Mouse (Mus musculus): ENCODE results near the gene Ntsr1. TPM values are rescaled to one million over a fixed set of nuclear protein-coding genes. Genes with fewer than 3 reads are reported as not detected.
A peak's percentile ranks its signal among the peaks of the same experiment; 100 is the strongest.

The Ntsr1 gene
- polyA plus RNA-seq, 1 experiment = 5.2 TPM

DNA sequence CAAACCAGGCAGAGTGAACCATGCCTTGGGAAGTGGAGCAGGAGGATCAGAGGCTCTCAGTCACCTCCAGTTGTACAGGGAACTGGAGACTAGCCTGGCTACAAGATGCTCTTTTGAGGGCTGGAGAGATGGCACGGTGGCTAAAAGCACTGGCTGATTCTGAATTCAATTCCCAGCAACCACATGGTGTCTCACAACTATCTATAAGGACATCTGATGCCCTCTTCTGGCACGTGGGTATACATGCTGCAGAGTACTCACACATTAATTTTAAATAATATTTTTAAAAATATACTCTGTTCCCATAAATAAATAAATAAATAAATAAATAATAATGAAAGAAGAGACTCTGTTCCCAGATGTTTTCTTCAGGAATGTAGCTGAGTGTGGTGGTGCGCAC, 55.4 kb downstream of the Ntsr1 start:
- DNase-seq (ENCODE audit: extremely low spot score in 1 of 2, low spot score in 1 of 2) = peak in 1 of 2 experiments; percentile 21

- no peak for DNase-seq (ENCODE audit: extremely low spot score in 1 of 2, low spot score in 1 of 2)
These were observed 56.7 kb downstream of the Ntsr1 start for GRCm38 (mm10) chr2:180556470-180556869.

DNA sequence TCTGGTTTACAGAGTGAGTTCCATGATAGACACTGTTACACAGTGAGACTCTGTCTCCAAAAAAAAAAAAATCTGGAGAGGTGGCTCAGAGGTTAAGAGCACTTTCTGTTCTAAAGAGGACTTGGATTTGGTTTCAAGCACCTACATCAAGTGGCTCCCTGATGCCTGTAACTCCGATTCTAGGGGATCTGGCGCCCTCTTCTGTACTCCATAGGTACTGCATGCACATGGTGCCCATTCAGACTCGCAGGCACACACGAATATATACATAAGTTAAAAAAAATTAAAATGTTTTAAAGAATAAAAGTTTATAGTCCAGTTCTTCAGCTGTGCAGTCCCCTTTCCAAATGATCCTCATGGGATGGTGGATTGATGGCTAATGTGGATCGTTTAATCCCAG, 60.5 kb downstream of the Ntsr1 start:
- no peak for DNase-seq (ENCODE audit: extremely low spot score in 1 of 2, low spot score in 1 of 2)

DNA sequence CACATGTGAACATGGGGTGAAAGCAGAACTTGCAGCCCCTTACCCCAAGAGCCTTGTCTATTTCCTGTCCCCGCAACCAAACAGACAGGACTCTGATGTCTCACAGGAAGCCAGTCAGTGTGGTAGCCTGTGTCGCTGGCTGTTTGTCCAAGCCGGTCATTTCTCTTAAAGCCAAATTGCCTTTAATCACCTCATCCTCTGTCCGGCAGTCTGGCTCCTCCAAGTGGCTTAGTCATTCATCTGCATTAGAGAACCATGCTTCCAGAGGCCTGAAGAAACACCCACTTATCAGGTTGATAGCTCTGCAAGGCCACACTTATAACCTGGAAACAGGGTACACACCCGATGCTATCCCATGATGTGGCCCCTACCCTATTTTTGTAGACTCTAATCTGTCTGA, 62.4 kb downstream of the Ntsr1 start:
- DNase-seq (ENCODE audit: extremely low spot score in 1 of 2, low spot score in 1 of 2) = no peak

- DNase-seq (ENCODE audit: extremely low spot score in 1 of 2, low spot score in 1 of 2) = no peak
These were observed 63.5 kb downstream of the Ntsr1 start for GRCm38 (mm10) chr2:180563296-180563695.

DNA sequence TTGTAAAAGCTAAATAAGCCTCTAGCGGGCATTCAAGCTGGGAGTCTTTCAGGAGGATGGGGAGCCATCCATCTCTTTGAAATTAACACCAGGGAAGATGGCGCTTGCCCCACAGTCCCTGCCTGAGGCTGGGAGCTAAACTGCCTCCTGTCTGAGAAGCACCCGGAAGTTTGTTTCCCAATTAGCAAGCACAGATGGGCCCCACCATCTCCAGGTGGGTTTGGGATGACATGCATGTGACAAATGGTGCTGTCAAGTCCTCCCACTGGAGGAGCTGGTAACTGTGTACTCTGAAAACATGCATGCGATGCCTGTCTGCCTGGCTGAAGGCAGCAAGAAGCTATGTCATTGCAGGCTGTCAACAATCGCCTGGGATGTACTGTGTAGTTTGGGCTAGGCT, 64.1 kb downstream of the Ntsr1 start:
- no peak for DNase-seq (ENCODE audit: extremely low spot score in 1 of 2, low spot score in 1 of 2)

GRCm38 (mm10) chr2:180566240-180566913, 66.6 kb downstream of the Ntsr1 start:
- no peak for DNase-seq (ENCODE audit: extremely low spot score in 1 of 2, low spot score in 1 of 2)

- peak in 1 of 2 experiments; percentile 16 for DNase-seq (ENCODE audit: extremely low spot score in 1 of 2, low spot score in 1 of 2)
These were observed 69.4 kb downstream of the Ntsr1 start for GRCm38 (mm10) chr2:180569028-180569643.

- no peak for DNase-seq (ENCODE audit: extremely low spot score in 1 of 2, low spot score in 1 of 2)
These were observed 76.7 kb downstream of the Ntsr1 start for GRCm38 (mm10) chr2:180576482-180576881.

- peak in 1 of 2 experiments; percentile 86 for DNase-seq (ENCODE audit: extremely low spot score in 1 of 2, low spot score in 1 of 2)
These were observed 78.9 kb downstream of the Ntsr1 start for GRCm38 (mm10) chr2:180578686-180579085.

DNA sequence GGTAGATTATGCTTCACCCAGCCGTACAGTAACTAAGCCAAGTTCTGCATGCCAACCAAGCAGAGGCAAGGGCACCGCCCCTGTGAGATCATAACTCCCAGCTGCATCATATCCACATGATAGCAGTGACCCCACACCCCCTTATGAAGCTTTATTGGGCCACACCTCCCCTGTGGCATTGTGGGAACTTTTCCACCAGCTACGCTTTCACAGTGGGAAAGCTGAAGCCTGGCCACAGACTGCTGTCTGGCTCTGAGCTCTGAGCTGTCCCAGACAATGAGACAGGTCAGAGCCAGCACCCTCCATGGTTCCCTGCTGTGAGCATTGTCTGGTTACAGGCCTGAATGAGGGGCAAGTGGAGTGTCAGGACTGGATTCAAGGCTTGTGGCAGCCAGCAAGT, 81.2 kb downstream of the Ntsr1 start, which contains the start of gene Mrgbp:
Gene Mrgbp, plus strand, starts transcription at position 303 of the 400 bp plus-strand sequence.
- no peak for DNase-seq (ENCODE audit: extremely low spot score in 1 of 2, low spot score in 1 of 2)

DNA sequence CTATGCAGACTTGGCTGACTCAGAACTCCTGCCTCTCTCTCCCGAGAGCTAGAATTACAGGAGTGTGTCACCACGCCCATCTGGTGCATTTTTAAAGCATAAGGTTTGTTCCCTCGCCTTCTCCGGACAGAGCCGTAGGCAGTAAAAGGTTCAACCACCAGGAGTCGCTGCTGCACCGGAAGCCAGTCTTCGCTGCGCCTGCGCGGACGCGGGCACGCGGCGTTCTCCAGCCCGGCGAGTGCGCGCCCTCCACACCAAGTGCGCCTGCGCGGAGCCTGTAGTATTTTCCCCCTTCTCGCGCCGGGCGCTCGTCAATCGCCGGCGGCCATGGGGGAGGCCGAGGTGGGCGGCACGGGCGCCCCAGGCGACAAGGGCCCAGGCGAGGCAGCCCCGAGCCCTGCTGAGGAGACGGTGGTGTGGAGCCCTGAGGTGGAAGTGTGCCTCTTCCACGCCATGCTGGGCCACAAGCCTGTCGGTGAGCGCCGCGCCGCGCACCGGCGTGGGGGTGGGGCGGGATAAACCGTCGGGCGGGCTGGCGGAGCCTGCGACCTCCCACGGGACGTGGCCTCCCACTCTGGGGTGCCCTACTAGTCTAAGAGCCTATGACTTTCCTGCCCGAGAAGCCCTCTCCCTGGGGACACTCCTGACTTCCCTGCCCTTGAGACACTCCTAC, 82.8 kb downstream of the Ntsr1 start:
- peak; percentile 90 to 99 for DNase-seq (ENCODE audit: extremely low spot score in 1 of 2, low spot score in 1 of 2)

GRCm38 (mm10) chr2:180583154-180583507, 83.4 kb downstream of the Ntsr1 start:
- DNase-seq (ENCODE audit: extremely low spot score in 1 of 2, low spot score in 1 of 2) = no peak

GRCm38 (mm10) chr2:180588736-180589122, 89.0 kb downstream of the Ntsr1 start:
- no peak for DNase-seq (ENCODE audit: extremely low spot score in 1 of 2, low spot score in 1 of 2)

DNA sequence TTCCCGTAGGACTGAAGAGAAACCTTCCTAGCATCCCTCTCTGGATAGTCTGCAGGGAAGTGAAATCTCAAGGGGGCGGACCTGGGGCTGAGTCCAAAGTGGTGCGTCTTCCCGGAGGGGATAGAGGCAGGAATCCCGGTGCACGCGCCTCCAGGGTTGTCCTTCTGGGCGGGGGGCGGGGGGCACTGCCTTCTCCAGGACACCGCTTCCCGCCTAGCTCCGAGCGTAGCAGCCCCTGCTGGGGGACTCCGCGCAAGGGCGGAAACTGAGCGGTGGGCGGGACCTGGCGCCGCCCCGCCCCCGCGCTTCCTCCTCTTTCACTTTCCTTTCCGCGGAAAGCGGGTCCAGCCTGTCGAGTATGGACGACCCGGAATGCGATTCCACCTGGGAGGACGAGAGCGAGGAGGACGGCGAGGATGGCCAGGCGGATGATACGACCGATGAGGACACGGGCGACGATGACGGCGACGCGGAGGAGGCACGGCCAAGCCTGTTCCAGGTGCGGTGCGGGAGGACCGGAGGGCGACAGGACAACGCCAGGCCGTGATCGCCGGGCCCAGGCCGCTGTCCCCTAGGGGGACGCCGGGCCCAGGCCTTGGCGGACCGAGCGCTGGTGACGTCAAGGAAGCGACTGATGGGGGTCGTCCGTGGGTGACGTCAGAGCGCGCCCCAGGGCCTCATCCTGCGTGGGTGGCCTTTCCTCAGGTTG, 89.5 kb downstream of the Ntsr1 start, which contains the start of gene Ogfr:
Gene Ogfr, plus strand, starts transcription at position 123 of the 709 bp plus-strand sequence.
- peak; percentile 64 to 84 for DNase-seq (ENCODE audit: extremely low spot score in 1 of 2, low spot score in 1 of 2)

Other genes starting within 250 kb of the Ntsr1 start
- 1,869 and 1,955 TPM in 2 replicates for gene Rps21, start 242.6 kb upstream of the Ntsr1 start, polyA plus RNA-seq (2012; rRNA removed)
- gene Cables2, start 226.5 kb upstream of the Ntsr1 start, polyA plus RNA-seq (2012; rRNA removed) = 31.1 and 33.3 TPM in 2 replicates
- 0.04 TPM in 1 of 2 replicates, not detected in the other for gene Rbbp8nl, start 210.1 kb upstream of the Ntsr1 start, polyA plus RNA-seq (2012; rRNA removed)
- gene Gata5, start 165.3 kb upstream of the Ntsr1 start, polyA plus RNA-seq (2012; rRNA removed) = not detected in 2 replicates
- 3.1 and 3.4 TPM in 2 replicates for gene Slco4a1, start 43.7 kb upstream of the Ntsr1 start, polyA plus RNA-seq (2012; rRNA removed)
- gene Mrgbp, start 81.3 kb downstream of the Ntsr1 start, polyA plus RNA-seq (2012; rRNA removed) = 30.8 and 34.7 TPM in 2 replicates
- 49.0 and 57.0 TPM in 2 replicates for gene Ogfr, start 89.3 kb downstream of the Ntsr1 start, polyA plus RNA-seq (2012; rRNA removed)
- gene Col9a3, start 97.8 kb downstream of the Ntsr1 start, polyA plus RNA-seq (2012; rRNA removed) = 14.5 and 17.7 TPM in 2 replicates
- gene Tcfl5, start 142.7 kb downstream of the Ntsr1 start, polyA plus RNA-seq (2012; rRNA removed) = 0.86 and 0.92 TPM in 2 replicates
- gene Dido1, start 210.0 kb downstream of the Ntsr1 start, polyA plus RNA-seq (2012; rRNA removed) = 36.9 and 39.7 TPM in 2 replicates
- gene Gid8, start 210.1 kb downstream of the Ntsr1 start, polyA plus RNA-seq (2012; rRNA removed) = 57.0 and 57.7 TPM in 2 replicates
- 1.00 and 1.1 TPM in 2 replicates for gene Slc17a9, start 225.3 kb downstream of the Ntsr1 start, polyA plus RNA-seq (2012; rRNA removed)

All from frontal cortex, adult 2 months (tissue).